Mouse (Mus musculus) left cerebral cortex, postnatal 4 days (tissue): ENCODE data around the gene Yae1d1. TPM values are rescaled to one million over a fixed set of nuclear protein-coding genes. Genes with fewer than 3 reads are reported as not detected.
A peak's percentile ranks its signal among the peaks of the same experiment; 100 is the strongest.
"Not testable (repeated sequence)": the region's sequence is repeated elsewhere in the genome, so short reads cannot be mapped to it uniquely, and the experiment has no call there.

Source experiments
- DNase-seq: peaks from one replicate; pipeline ENCODE4 v3.0.0-alpha.2; 2022
- intact Hi-C: fragments of 180-260 bp; cut with DNase I; formaldehyde crosslinking; loops from one replicate; pipeline ENCODE4 v1.15.1; 2025
- total RNA-seq, 2 experiments: library from RNA; stranded (reverse); gene quantifications; 2 replicates each; pipeline ENCODE4 v1.2.3; 2021

Yae1d1 gene
- 10 to 100 TPM; 28.9 to 32.7 TPM for total RNA-seq

- intact Hi-C loops: no loop called here
- DNase-seq: peak; percentile 96
These were observed at the start of gene Yae1d1 for GRCm38 (mm10) chr13:17992697-17993514. TSS of gene Yae1d1 (minus strand) at chr13:17993349.

- DNase-seq: no peak
- intact Hi-C loops: no loop called here
These were observed 45.7 kb upstream of the Yae1d1 start for GRCm38 (mm10) chr13:18038814-18039213.

- intact Hi-C loops: no loop called here
- DNase-seq: no peak
These were observed 23.5 kb upstream of the Yae1d1 start for GRCm38 (mm10) chr13:18016604-18017003.

- intact Hi-C loops: no loop called here
- DNase-seq: no peak
These were observed 20.1 kb upstream of the Yae1d1 start for GRCm38 (mm10) chr13:18013205-18013604.

- DNase-seq: no peak
- intact Hi-C loops: no loop called here
These were observed 17.9 kb upstream of the Yae1d1 start for GRCm38 (mm10) chr13:18011055-18011454.

- intact Hi-C loops: no loop called here
- no peak for DNase-seq
These were observed 332 bp upstream of the Yae1d1 start for GRCm38 (mm10) chr13:17993515-17993847.

GRCm38 (mm10) chr13:17992009-17992408, 1.1 kb downstream of the Yae1d1 start:
- DNase-seq: no peak
- intact Hi-C loops: no loop called here

- peak; percentile 54 for DNase-seq
- intact Hi-C loops: loop anchor here (5.0 kb wide), 1 partner anchor 146 kb away; no protein-coding TSS in a partner anchor
These were observed 10.0 kb downstream of the Yae1d1 start for GRCm38 (mm10) chr13:17983194-17983593.

- intact Hi-C loops: loop anchor here (5.0 kb wide), 1 partner anchor 145 kb away; no protein-coding TSS in a partner anchor
- no peak for DNase-seq
These were observed 10.5 kb downstream of the Yae1d1 start for GRCm38 (mm10) chr13:17982634-17983033.

GRCm38 (mm10) chr13:17976854-17977739, 16.1 kb downstream of the Yae1d1 start:
- DNase-seq: no peak
- intact Hi-C loops: no loop called here

- no peak for DNase-seq
- intact Hi-C loops: no loop called here
These were observed 17.3 kb downstream of the Yae1d1 start for GRCm38 (mm10) chr13:17975891-17976290.

- intact Hi-C loops: no loop called here
- no peak for DNase-seq
These were observed 17.7 kb downstream of the Yae1d1 start for GRCm38 (mm10) chr13:17975457-17975856.

- intact Hi-C loops: no loop called here
- DNase-seq: no peak
These were observed 18.4 kb downstream of the Yae1d1 start for GRCm38 (mm10) chr13:17974734-17975133.

GRCm38 (mm10) chr13:17960613-17961012, 32.5 kb downstream of the Yae1d1 start:
- no peak for DNase-seq
- intact Hi-C loops: no loop called here

GRCm38 (mm10) chr13:17954282-17954681, 38.9 kb downstream of the Yae1d1 start:
- intact Hi-C loops: no loop called here
- DNase-seq: no peak

GRCm38 (mm10) chr13:17950581-17950980, 42.6 kb downstream of the Yae1d1 start:
- DNase-seq, intact Hi-C loops: not testable (repeated sequence)

GRCm38 (mm10) chr13:17949555-17949954, 43.6 kb downstream of the Yae1d1 start:
- DNase-seq: no peak
- intact Hi-C loops: no loop called here

- intact Hi-C loops: no loop called here
- peak; percentile 95 for DNase-seq
These were observed 48.9 kb downstream of the Yae1d1 start, which contains the start of gene Rala for GRCm38 (mm10) chr13:17944078-17944917. TSS of gene Rala (minus strand) at chr13:17944239.

- intact Hi-C loops: no loop called here
- peak; percentile 6 for DNase-seq
These were observed 49.7 kb downstream of the Yae1d1 start for GRCm38 (mm10) chr13:17943306-17944077.

GRCm38 (mm10) chr13:17942338-17942737, 50.8 kb downstream of the Yae1d1 start:
- intact Hi-C loops: no loop called here

More at GRCm38 (mm10) chr13:17942338-17942737, 50.8 kb downstream of the Yae1d1 start:
- no peak for DNase-seq
